Mouse (Mus musculus): ENCODE measurements around the gene Dnmt1. TPM values are rescaled to one million over a fixed set of nuclear protein-coding genes. Genes with fewer than 3 reads are reported as not detected.
A peak's percentile ranks its signal among the peaks of the same experiment; 100 is the strongest.

The Dnmt1 gene
- polyA plus RNA-seq, 1 experiment from 2014 or later: 92.4 TPM

GRCm38 (mm10) chr9:20975431-20976215, 15.9 kb upstream of the Dnmt1 start:
- Histone ChIP-seq H3K4me3 (peak overlapping the region; percentile 78), H3K4me2 (replicated peaks) (peak overlapping the region; percentile 83), H3K4me1 (peaks cover 27% of the 10 kb centered on the region), H3K9ac (peak overlapping the region; percentile 72), H3K36me3 (no peaks in the 10 kb centered on the region), H3K27me3 (replicated peaks) (peaks cover 5% of the 10 kb centered on the region; the same call in 1 of the 2 replicates), H3K27ac (no peak overlapping the region), H3K9me3 (no peaks in the 10 kb centered on the region)
- under 1% methylated on average over 45 of the region's 45 CpGs for WGBS
- peak; percentile 30; the same call in 1 of the 2 replicates for ATAC-seq (ENCODE audit: low FRiP score, low read depth)

GRCm38 (mm10) chr9:20973682-20974075, 14.0 kb upstream of the Dnmt1 start:
- ATAC-seq (ENCODE audit: low FRiP score, low read depth): no peak
- peaks cover 5% of the 10 kb centered on the region; the same call in 1 of the 2 replicates for H3K27me3 ChIP-seq (replicated peaks)
- H3K9ac ChIP-seq: no peak overlapping the region
- 52% methylated on average over 4 of the region's 6 CpGs for WGBS
- H3K36me3 ChIP-seq: no peaks in the 10 kb centered on the region
- peak overlapping the region; percentile 50 for H3K4me2 ChIP-seq (replicated peaks)
- peaks cover 27% of the 10 kb centered on the region for H3K4me1 ChIP-seq
- H3K4me3 ChIP-seq: peak overlapping the region; percentile 5; the same call in 1 of the 2 replicates
- no peaks in the 10 kb centered on the region for H3K9me3 ChIP-seq
- H3K27ac ChIP-seq: no peak overlapping the region

GRCm38 (mm10) chr9:20973001-20973681, 13.5 kb upstream of the Dnmt1 start:
- WGBS: 80% methylated on average over 4 of the region's 4 CpGs
- Histone ChIP-seq H3K4me2 (replicated peaks) (peak overlapping the region; percentile 50), H3K27ac (peak overlapping the region; percentile 53; the same call in 1 of the 2 replicates), H3K9me3 (no peaks in the 10 kb centered on the region), H3K9ac (peak overlapping the region; percentile 41; the same call in 1 of the 2 replicates), H3K36me3 (peaks cover 3% of the 10 kb centered on the region; the same call in 1 of the 2 replicates), H3K27me3 (replicated peaks) (peaks cover 5% of the 10 kb centered on the region; the same call in 1 of the 2 replicates), H3K4me1 (peaks cover 27% of the 10 kb centered on the region), H3K4me3 (no peak overlapping the region)
- ATAC-seq (ENCODE audit: low FRiP score, low read depth): no peak; the same call in 1 of the 2 replicates

- Histone ChIP-seq H3K27ac (peak overlapping the region; percentile 53; the same call in 1 of the 2 replicates), H3K4me3 (0 out of 2 replicates have a peak overlapping the region, but pooled peaks have one; percentile 7), H3K36me3 (peaks cover 9% of the 10 kb centered on the region), H3K9ac (peak overlapping the region; percentile 41), H3K27me3 (replicated peaks) (peaks cover 5% of the 10 kb centered on the region; the same call in 1 of the 2 replicates), H3K4me1 (peaks cover 27% of the 10 kb centered on the region), H3K9me3 (no peaks in the 10 kb centered on the region), H3K4me2 (replicated peaks) (peak overlapping the region; percentile 50)
- peak; percentile 27; the same call in 1 of the 2 replicates for ATAC-seq (ENCODE audit: low FRiP score, low read depth)
- WGBS: 39% methylated on average over 28 of the region's 28 CpGs
Measured at GRCm38 (mm10) chr9:20972141-20972992, 12.7 kb upstream of the Dnmt1 start.

- no peak overlapping the region for H3K27ac ChIP-seq
- H3K4me1 ChIP-seq: peaks cover 27% of the 10 kb centered on the region
- no peaks in the 10 kb centered on the region for H3K9me3 ChIP-seq
- peak overlapping the region; percentile 41; the same call in 1 of the 2 replicates for H3K9ac ChIP-seq
- no peak overlapping the region for H3K4me3 ChIP-seq
- 71% methylated on average over 7 of the region's 7 CpGs for WGBS
- H3K27me3 ChIP-seq (replicated peaks): peaks cover 5% of the 10 kb centered on the region; the same call in 1 of the 2 replicates
- peaks cover 12% of the 10 kb centered on the region for H3K36me3 ChIP-seq
- peak overlapping the region; percentile 50 for H3K4me2 ChIP-seq (replicated peaks)
- ATAC-seq (ENCODE audit: low FRiP score, low read depth): no peak
Measured at GRCm38 (mm10) chr9:20971751-20972140, 12.1 kb upstream of the Dnmt1 start.

GRCm38 (mm10) chr9:20966747-20967146, 7.1 kb upstream of the Dnmt1 start:
- H3K27me3 ChIP-seq (replicated peaks): no peaks in the 10 kb centered on the region
- peaks cover 24% of the 10 kb centered on the region for H3K36me3 ChIP-seq
- ATAC-seq (ENCODE audit: low FRiP score, low read depth): no peak
- no peak overlapping the region for H3K4me3 ChIP-seq
- WGBS: 81% methylated on average over 5 of the region's 5 CpGs
- no peak overlapping the region for H3K9ac ChIP-seq
- H3K27ac ChIP-seq: no peak overlapping the region
- no peak overlapping the region for H3K4me2 ChIP-seq (replicated peaks)
- peaks cover 2% of the 10 kb centered on the region; the same call in 1 of the 2 replicates for H3K4me1 ChIP-seq
- H3K9me3 ChIP-seq: no peaks in the 10 kb centered on the region

GRCm38 (mm10) chr9:20966008-20966407, 6.3 kb upstream of the Dnmt1 start:
- no peak overlapping the region for H3K4me2 ChIP-seq (replicated peaks)
- H3K9ac ChIP-seq: no peak overlapping the region
- no peaks in the 10 kb centered on the region for H3K27me3 ChIP-seq (replicated peaks)
- H3K9me3 ChIP-seq: no peaks in the 10 kb centered on the region
- H3K27ac ChIP-seq: no peak overlapping the region
- no peak overlapping the region for H3K4me3 ChIP-seq
- ATAC-seq (ENCODE audit: low FRiP score, low read depth): no peak
- no peaks in the 10 kb centered on the region for H3K4me1 ChIP-seq
- H3K36me3 ChIP-seq: peaks cover 24% of the 10 kb centered on the region
- WGBS: 85% methylated on average over 3 of the region's 3 CpGs

GRCm38 (mm10) chr9:20965606-20966005, 5.9 kb upstream of the Dnmt1 start:
- H3K27ac ChIP-seq: no peak overlapping the region
- 88% methylated on average over 4 of the region's 4 CpGs for WGBS
- H3K4me3 ChIP-seq: no peak overlapping the region
- H3K9me3 ChIP-seq: no peaks in the 10 kb centered on the region
- H3K27me3 ChIP-seq (replicated peaks): no peaks in the 10 kb centered on the region
- peaks cover 24% of the 10 kb centered on the region for H3K36me3 ChIP-seq
- H3K4me1 ChIP-seq: no peaks in the 10 kb centered on the region
- no peak overlapping the region for H3K4me2 ChIP-seq (replicated peaks)
- no peak overlapping the region for H3K9ac ChIP-seq
- ATAC-seq (ENCODE audit: low FRiP score, low read depth): no peak

- no peak for ATAC-seq (ENCODE audit: low FRiP score, low read depth)
Measured at GRCm38 (mm10) chr9:20961557-20961956, 1.9 kb upstream of the Dnmt1 start.

GRCm38 (mm10) chr9:20956989-20957388, 2.7 kb downstream of the Dnmt1 start:
- no peaks in the 10 kb centered on the region for H3K27me3 ChIP-seq (replicated peaks)
- no peaks in the 10 kb centered on the region for H3K36me3 ChIP-seq
- ATAC-seq (ENCODE audit: low FRiP score, low read depth): no peak
- 84% methylated on average over 3 of the region's 3 CpGs for WGBS
- no peak overlapping the region for H3K27ac ChIP-seq
- H3K4me2 ChIP-seq (replicated peaks): no peak overlapping the region
- no peaks in the 10 kb centered on the region for H3K4me1 ChIP-seq
- H3K9ac ChIP-seq: no peak overlapping the region
- H3K4me3 ChIP-seq: no peak overlapping the region
- no peaks in the 10 kb centered on the region for H3K9me3 ChIP-seq

More at GRCm38 (mm10) chr9:20961557-20961956, 1.9 kb upstream of the Dnmt1 start:
- Histone ChIP-seq H3K4me1 (no peaks in the 10 kb centered on the region), H3K27ac (no peak overlapping the region), H3K36me3 (peaks cover 10% of the 10 kb centered on the region), H3K9me3 (no peaks in the 10 kb centered on the region), H3K4me2 (replicated peaks) (no peak overlapping the region), H3K4me3 (no peak overlapping the region), H3K9ac (no peak overlapping the region), H3K27me3 (replicated peaks) (no peaks in the 10 kb centered on the region)
- 78% methylated on average over 9 of the region's 9 CpGs for WGBS

GRCm38 (mm10) chr9:20952520-20953227, 7.0 kb downstream of the Dnmt1 start:
- Histone ChIP-seq H3K4me2 (replicated peaks) (peak overlapping the region; percentile 89), H3K27me3 (replicated peaks) (no peaks in the 10 kb centered on the region), H3K4me1 (peaks cover 15% of the 10 kb centered on the region), H3K9ac (peak overlapping the region; percentile 78), H3K4me3 (peak overlapping the region; percentile 83), H3K9me3 (no peaks in the 10 kb centered on the region), H3K27ac (peak overlapping the region; percentile 42), H3K36me3 (no peaks in the 10 kb centered on the region; the same call in 1 of the 2 replicates)
- under 1% methylated on average over 51 of the region's 51 CpGs for WGBS
- ATAC-seq (ENCODE audit: low FRiP score, low read depth): peak; percentile 95
